Comparison of ENCODE assay signal across 8 mouse cellular contexts in genomic region chr2:150608087-150608799, GRCm38 (mm10). TPM values are rescaled to one million over a fixed set of nuclear protein-coding genes. Genes with fewer than 3 reads are reported as not detected.
A peak's percentile ranks its signal among the peaks of the same experiment; 100 is the strongest.
DNase-seq lines count a peak whose midpoint lies in the region; ATAC-seq lines count a peak whose summit lies in the region.

TSS of gene Apmap (minus strand) at chr2:150608567.

- no peaks in the 10 kb centered on the region for H3K36me3 ChIP-seq in intestine, embryonic 14.5 days (ENCODE audit: control insufficient read depth, insufficient read depth, low read length)

- H3K9ac ChIP-seq in intestine, embryonic 14.5 days (ENCODE audit: low read length) = peak within 1 kb of the TSS; percentile 70

- ATAC-seq in intestine, embryonic 14.5 days (replicated peaks; ENCODE audit: low FRiP score, low TSS enrichment, low read depth) = peak; percentile 96

- H3K4me2 ChIP-seq in intestine, embryonic 14.5 days (ENCODE audit: low read length) = peak within 1 kb of the TSS; percentile 93

- H3K4me1 ChIP-seq in intestine, embryonic 14.5 days (replicated peaks; ENCODE audit: control insufficient read depth, insufficient read depth, low read length) = peaks cover 5% of the 10 kb centered on the region; the same call in 1 of the 2 replicates

- H3K27me3 ChIP-seq in intestine, embryonic 14.5 days (replicated peaks; ENCODE audit: control insufficient read depth, insufficient read depth, low read length) = no peaks in the 10 kb centered on the region

- no peaks in the 10 kb centered on the region for H3K9me3 ChIP-seq in intestine, embryonic 14.5 days (ENCODE audit: control insufficient read depth, low read length)

- intact Hi-C loops in left cerebral cortex, postnatal 14 days (cut with DNase I) = loop anchor here (1.0 to 10.0 kb wide), 4 partner anchors 41 to 397 kb away; partner anchors contain the start of gene Entpd6

- peak within 1 kb of the TSS; percentile 6; the same call in 1 of the 2 replicates for H3K27ac ChIP-seq in intestine, embryonic 14.5 days (ENCODE audit: low read depth)

- H3K4me3 ChIP-seq in intestine, embryonic 14.5 days (ENCODE audit: low read depth, low read length) = peak within 1 kb of the TSS; percentile 91

- DNase-seq in adrenal gland, adult (ENCODE audit: inconsistent age in 2 of 2, low spot score in 1 of 2) = peak; percentile 97 to 99
- DNase-seq in embryo, embryonic 10.5 days (ENCODE audit: low spot score) = peak; percentile 99
- DNase-seq in gastrocnemius, postnatal 25 days = peak; percentile 93
- peak; percentile 97 for DNase-seq in intestine, embryonic 14.5 days (ENCODE audit: low spot score)
- DNase-seq in left cerebral cortex, postnatal 14 days (ENCODE audit: low spot score in 2 of 2) = peak; percentile 98
- peak; percentile 97 for DNase-seq in mesoderm, embryonic 11.5 days (ENCODE audit: low read depth, low spot score)
- peak; percentile 96 for DNase-seq in right cerebral cortex, postnatal 36 days (ENCODE audit: low spot score in 2 of 2)
- peak; percentile 93 for DNase-seq in yolk sac, embryonic 10.5 days (ENCODE audit: low spot score)

- under 1% methylated on average over 42 of the region's 42 CpGs for WGBS in intestine, embryonic 14.5 days

RNA-seq across cellular contexts. Expression of gene Apmap, which starts in this region (rescaled TPM):
- total RNA-seq in gastrocnemius, postnatal 25 days (2021) = 10 to 100 TPM; 17.9 to 22.3 TPM
- polyA plus RNA-seq in intestine, embryonic 14.5 days (2014; fragmentation: Nextera tagmentation; extraction: Ambion mirVana) = 36.2 and 40.8 TPM in 2 replicates
- total RNA-seq in left cerebral cortex, postnatal 14 days (2021) = 10 to 100 TPM; 49.1 to 50.1 TPM

Comparison
In these comparisons a context has a peak if more than half of its experiments do, and no peak if none do; other contexts are left out.
1. Peak in every context shown above with its lines: DNase-seq, ATAC-seq, H3K4me3 ChIP-seq and H3K27ac ChIP-seq.